Mouse (Mus musculus) embryo, embryonic 10.5 days (tissue): ENCODE measurements at regions not wholly inside any gene's neighbourhood (a gene's known extent, or its start where the extent isn't known, plus 50 kb on each side); places are given as distances from the start of the nearest gene placed in this dataset.

Experiments
- DNase-seq: peaks from one replicate; pipeline ENCODE4 v3.0.0-alpha.2; 2015; ENCODE audit warnings: low spot score

DNA sequence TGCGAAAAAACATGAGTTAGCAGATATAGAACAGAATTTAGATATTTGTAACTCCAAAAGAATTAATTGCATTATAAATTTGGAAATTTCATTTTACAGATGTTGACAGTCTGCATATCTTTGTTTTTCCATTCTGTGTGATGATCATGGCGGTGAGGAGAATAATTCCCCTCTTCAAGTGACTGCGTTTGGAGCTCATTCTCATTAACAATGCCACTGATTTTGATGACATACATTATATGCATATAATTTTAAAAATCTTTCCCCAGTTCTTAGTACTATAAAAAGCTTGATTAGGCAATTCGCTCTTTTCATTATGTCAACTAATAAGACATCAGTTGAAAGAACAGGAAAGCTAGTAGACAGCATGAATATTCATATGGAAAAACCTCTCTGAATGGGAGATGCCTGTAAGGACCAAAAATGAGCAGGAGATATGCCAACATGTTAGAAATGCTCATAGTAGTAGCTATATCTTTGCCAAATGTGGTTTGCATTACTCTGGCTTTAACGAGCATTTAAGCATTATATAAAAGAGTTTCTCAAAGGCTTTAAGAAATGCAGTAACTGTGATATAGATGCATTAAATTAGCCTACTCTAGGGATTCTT lies 849.2 kb upstream of the Cldn34c4 start:
- no peak for DNase-seq

DNA sequence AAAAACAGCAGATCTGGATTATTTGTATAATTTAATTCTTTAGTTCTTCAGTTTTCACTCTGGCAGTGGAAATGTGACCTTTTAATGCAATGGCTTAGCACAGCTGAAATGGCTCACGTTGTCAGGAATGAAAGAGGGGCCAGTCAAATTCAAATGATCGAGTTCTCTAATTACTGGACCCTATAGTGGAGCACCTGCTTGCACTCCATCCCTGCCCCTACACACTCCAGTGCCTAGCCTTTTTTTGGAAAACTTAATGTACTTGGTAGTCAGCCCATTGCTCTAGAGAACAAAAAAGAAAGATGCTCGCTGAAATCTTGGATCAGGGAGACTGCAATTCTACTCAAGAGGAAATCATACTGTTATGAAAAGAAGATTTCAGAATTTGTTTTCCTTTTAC lies 841.0 kb upstream of the Cldn34c4 start:
- peak; percentile 1 for DNase-seq

DNA sequence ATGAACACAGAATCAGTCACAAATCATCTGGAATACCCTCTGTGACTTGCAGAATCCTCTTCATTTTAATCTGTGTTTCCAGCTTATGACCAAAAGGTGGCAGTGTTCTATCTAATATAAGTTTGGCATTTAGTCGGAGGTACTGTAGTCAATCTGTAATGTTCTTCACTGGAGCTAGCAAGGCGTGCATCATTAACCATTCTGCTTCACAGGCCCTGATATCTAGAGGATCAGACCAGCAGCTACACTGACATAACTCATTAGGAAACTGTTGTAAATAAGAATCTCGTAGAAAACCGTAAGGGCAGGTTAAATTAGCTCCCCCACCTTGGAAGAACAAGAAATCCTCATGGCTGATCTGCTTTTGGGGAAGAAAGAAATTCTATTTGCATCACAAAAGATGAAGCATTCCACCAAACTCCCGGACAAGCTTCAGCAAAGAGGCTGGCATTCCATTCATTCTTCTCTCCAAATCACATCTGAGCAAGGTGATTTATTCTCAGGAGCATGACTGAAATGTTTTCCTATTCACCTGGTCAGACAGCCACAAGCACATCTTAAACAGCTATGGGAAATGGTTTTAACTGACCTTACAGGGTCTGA lies 840.0 kb upstream of the Cldn34c4 start:
- peak; percentile 63 for DNase-seq
